Mouse (Mus musculus) olfactory bulb, adult 2 months (tissue): ENCODE data around the gene Gfpt1. TPM values are rescaled to one million over a fixed set of nuclear protein-coding genes. Genes with fewer than 3 reads are reported as not detected.

ENCODE experiments used
- H3K27ac ChIP-seq: fragments of 200-500 bp; 2 replicates; pipeline ENCODE4 v1.5.1; 2012; ENCODE audit warnings: low read depth, low read length; ENCODE audit not compliant: insufficient read depth
- H3K4me1 ChIP-seq: fragments of 200-500 bp; 2 replicates; pipeline ENCODE4 v1.6.1; 2012; ENCODE audit warnings: low read length; ENCODE audit not compliant: control insufficient read depth, insufficient read depth
- H3K4me3 ChIP-seq: fragments of 200-500 bp; 2 replicates; pipeline ENCODE4 v1.5.1; 2012; ENCODE audit warnings: mild to moderate bottlenecking, low read depth, low read length, moderate library complexity; ENCODE audit not compliant: insufficient read depth
- CTCF ChIP-seq: fragments of 200-500 bp; IDR thresholded peaks from 2 replicates; pipeline ENCODE4 v1.5.1; 2012; ENCODE audit warnings: low read depth, mild to moderate bottlenecking, low read length, moderate library complexity; ENCODE audit not compliant: insufficient read depth
- POLR2A ChIP-seq: fragments of 200-500 bp; IDR thresholded peaks from 2 replicates; pipeline ENCODE4 v1.6.1; 2012; ENCODE audit warnings: mild to moderate bottlenecking, low read depth, low read length, moderate library complexity; ENCODE audit not compliant: insufficient read depth
- WGBS: fragments of 180-500 bp; shearing (Covaris S2); methylation state at CpG from one replicate; pipeline ENCODE4 v1.1.7; 2018; 5-methylcytosine and 5-hydroxymethylcytosine counted together
- polyA plus RNA-seq: library from polyadenylated mRNA; stranded (reverse); fragments of >200 nt; gene quantifications from 2 replicates; pipeline ENCODE4 v1.2.4, GENCODE M21; 2012; ENCODE audit warnings: low replicate concordance; ENCODE audit not compliant: missing spikeins, insufficient read depth, insufficient read length

Gfpt1 gene
- polyA plus RNA-seq, 1 experiment = not detected

DNA sequence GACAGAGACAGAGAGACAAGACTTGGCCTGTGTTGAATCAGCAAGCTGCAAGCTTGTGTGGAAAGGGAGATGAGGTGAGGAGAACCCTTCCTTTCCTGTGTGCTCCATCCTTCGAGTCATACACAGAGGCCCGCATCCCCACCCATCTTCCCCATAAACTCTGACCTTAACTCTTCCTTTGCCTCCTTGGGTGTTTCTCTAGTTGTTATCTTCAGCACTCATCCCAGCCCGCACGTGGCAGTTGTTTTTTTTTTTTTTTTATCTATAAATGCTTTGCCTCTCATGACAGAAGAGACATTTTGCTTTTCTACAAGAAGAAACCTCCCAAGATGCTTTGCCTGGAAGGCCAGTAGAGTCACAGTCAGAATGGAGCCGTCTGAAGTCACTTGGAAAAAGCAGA, 95.8 kb downstream of the Gfpt1 start:
- Histone ChIP-seq H3K27ac (no peak overlapping the region), H3K4me1 (no peaks in the 10 kb centered on the region), H3K4me3 (no peak overlapping the region)
- TF ChIP-seq CTCF = no peak
- no peak for TF ChIP-seq POLR2A
- 97% methylated on average over 5 of the region's 5 CpGs for WGBS

DNA sequence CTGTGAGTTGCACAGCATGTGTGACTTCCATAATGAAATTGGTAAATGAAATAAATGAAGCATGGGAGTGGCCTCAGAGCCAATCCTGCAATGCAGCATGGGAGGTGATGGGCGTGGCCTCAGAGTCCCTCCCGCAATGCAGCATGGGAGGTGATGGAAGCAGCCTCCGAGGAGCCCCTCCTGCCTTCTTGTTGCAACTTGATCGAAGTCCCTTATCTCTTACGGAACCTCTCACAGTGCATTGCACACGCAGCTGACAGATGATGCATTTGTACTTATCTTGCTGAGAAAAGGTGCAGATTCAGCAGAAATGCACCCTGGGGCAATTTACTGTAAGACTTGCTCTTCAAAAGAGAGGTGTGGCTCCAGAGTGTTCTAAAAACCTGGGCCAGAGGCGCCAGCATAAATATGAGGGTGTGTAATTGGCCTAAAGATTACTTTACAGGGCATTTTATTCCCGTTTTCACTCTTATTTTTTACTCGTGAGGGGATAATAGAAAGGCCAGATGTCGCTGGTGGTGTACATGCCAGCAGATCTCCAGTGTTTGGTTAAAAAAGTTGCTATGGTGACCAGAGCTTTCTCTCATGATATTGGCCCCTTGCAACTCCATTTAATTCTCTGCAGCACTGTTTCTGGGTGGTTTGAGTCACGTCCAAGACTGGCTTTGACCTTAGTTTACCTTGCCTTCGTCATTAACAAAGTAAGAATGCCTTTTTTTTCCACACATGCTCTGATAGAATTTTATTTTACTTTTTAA, 97.3 kb downstream of the Gfpt1 start:
- Histone ChIP-seq H3K4me3 (no peak overlapping the region), H3K27ac (no peak overlapping the region), H3K4me1 (no peaks in the 10 kb centered on the region)
- TF ChIP-seq CTCF (no peak), POLR2A (no peak)
- 73% methylated on average over 12 of the region's 12 CpGs for WGBS

Other genes starting within 250 kb of the Gfpt1 start
- gene Anxa4, start 249.3 kb upstream of the Gfpt1 start, polyA plus RNA-seq = not detected in 2 replicates
- 156 and 498 TPM in 2 replicates for gene Aak1, start 193.3 kb upstream of the Gfpt1 start, polyA plus RNA-seq
- gene Nfu1, start 33.6 kb upstream of the Gfpt1 start, polyA plus RNA-seq = not detected in 2 replicates
- gene D6Ertd527e, start 61.9 kb downstream of the Gfpt1 start, polyA plus RNA-seq = not detected in 2 replicates